Comparison of ENCODE assay signal across 25 mouse cellular contexts in the genomic region with DNA sequence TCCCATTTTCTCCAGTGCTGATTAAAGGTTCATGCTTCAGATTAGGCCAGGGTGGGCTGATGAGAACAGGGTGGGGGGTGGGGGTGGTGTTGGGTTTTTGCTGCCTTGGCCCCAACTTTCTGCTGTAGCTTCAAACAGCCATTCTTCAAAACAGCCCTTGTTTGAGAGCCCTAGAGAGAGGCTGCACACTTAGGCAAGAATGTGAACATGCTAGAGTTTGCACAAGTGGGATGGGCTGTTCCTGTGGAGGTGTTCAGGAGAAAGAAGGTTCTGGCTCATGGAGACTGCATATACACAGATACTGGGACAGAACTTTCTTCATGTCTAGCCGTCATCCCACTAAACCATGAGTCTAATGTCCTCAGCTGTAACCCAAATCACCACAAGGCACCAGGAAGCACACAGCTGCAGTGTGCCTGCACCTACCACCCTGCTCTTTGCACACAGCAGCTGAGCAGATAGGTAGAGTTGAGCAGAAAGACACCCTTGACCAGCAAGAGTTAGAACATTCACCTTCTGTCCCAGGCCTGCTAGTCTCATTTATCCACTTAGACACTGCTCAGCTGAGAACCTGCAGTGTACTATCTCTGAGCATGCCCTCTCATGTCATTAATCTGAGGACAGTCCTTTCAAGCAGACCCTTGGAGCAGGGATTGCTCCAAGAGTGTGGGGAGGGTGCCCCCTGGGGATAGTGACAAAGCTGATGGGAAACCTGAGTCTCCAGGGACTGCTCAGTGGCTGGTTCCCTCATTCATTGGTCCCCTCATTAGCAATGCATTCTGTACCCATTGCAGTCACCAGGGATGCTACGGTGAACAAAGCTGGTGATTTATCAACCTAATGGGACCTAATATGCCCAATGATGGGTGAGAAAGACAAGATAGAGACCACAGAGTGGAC. TPM values are rescaled to one million over a fixed set of nuclear protein-coding genes. Genes with fewer than 3 reads are reported as not detected.
DNase-seq lines count a peak whose midpoint lies in the region; ATAC-seq and TF ChIP-seq lines count a peak whose summit lies in the region.
"Had no signal": no experiment of that assay in that cellular context is flagged by ENCODE, and none has a peak within 500 bp of the region (broad histone marks: within the 10 kb centered on the region; RNA-seq: fewer than 3 reads in every experiment).

No protein-coding gene starts in this region.

- TF ChIP-seq EP300 in liver, postnatal 0 days (IDR thresholded peaks at IDR 0.05; ENCODE audit: low read depth), result no peak
- TF ChIP-seq EP300 in CH12.LX (IDR thresholded peaks at IDR 0.05; ENCODE audit: low read length), result no peak; the same call in 1 of the 2 replicates
- no peak for TF ChIP-seq EP300 in lung, postnatal 0 days (IDR thresholded peaks at IDR 0.05)

- no peaks in the 10 kb centered on the region for H3K36me3 ChIP-seq in liver, embryonic 11.5 days (ENCODE audit: control insufficient read depth, insufficient read depth, low read length)
- H3K36me3 ChIP-seq in liver, postnatal 0 days (replicated peaks; ENCODE audit: insufficient read depth, low read length), result no peaks in the 10 kb centered on the region
- peaks cover 49 to 63% of the 10 kb centered on the region in 2 experiments for H3K36me3 ChIP-seq in CH12.LX (replicated peaks in 1 of 2; ENCODE audit: control insufficient read depth in 1 of 2, insufficient read depth in 1 of 2, low read length in 1 of 2)
- no peaks in the 10 kb centered on the region for H3K36me3 ChIP-seq in lung, postnatal 0 days (ENCODE audit: insufficient read depth, low read length)
- H3K36me3 ChIP-seq: forebrain, embryonic 10.5 days; limb, embryonic 13.5 days; liver, embryonic 13.5 days; midbrain, embryonic 10.5 days had no signal

- TF ChIP-seq RAD21 in CH12.LX (IDR thresholded peaks at IDR 0.05; ENCODE audit: low read depth, low read length), result peak; percentile 26

- WGBS in liver, embryonic 11.5 days, result 76% methylated on average over 2 of the region's 2 CpGs
- WGBS in liver, postnatal 0 days (ENCODE audit: insufficient replicate concordance), result 71% methylated on average over 2 of the region's 2 CpGs
- WGBS in lung, postnatal 0 days, result 69% methylated on average over 2 of the region's 2 CpGs

- no peak overlapping the region for H3K27ac ChIP-seq in liver, embryonic 11.5 days (ENCODE audit: low read depth, low read length)
- no peak overlapping the region for H3K27ac ChIP-seq in liver, postnatal 0 days (ENCODE audit: low read depth)
- H3K27ac ChIP-seq in CH12.LX (ENCODE audit: insufficient read depth, low read depth), result peak overlapping the region; percentile 100
- no peak overlapping the region for H3K27ac ChIP-seq in lung, postnatal 0 days (ENCODE audit: low read length)
- H3K27ac ChIP-seq: forebrain, embryonic 10.5 days; hindbrain, postnatal 0 days; layer of hippocampus, adult 2 months; limb, embryonic 13.5 days; liver, embryonic 13.5 days; midbrain, embryonic 10.5 days; stomach, postnatal 0 days had no signal

- no peak overlapping the region for H3K4me3 ChIP-seq in liver, embryonic 11.5 days (ENCODE audit: low read depth, low read length)
- H3K4me3 ChIP-seq in liver, postnatal 0 days (ENCODE audit: low read depth, low read length), result no peak overlapping the region
- H3K4me3 ChIP-seq in CH12.LX (replicated peaks in 1 of 3; ENCODE audit: low read depth in 2 of 3, low read length in 2 of 3, poor library complexity in 1 of 3), result peak overlapping the region; percentile 28 to 86 (median 86)
- H3K4me3 ChIP-seq in lung, postnatal 0 days (ENCODE audit: low read depth, low read length), result no peak overlapping the region
- H3K4me3 ChIP-seq: forebrain, embryonic 10.5 days; layer of hippocampus, adult 2 months; limb, embryonic 13.5 days; liver, embryonic 13.5 days; midbrain, embryonic 10.5 days had no signal

- TF ChIP-seq CTCF in liver, postnatal 0 days (IDR thresholded peaks at IDR 0.05; ENCODE audit: low read depth), result no peak
- peak in 1 of 2 experiments; percentile 40; a peak in 2 of 4 replicates for TF ChIP-seq CTCF in CH12.LX (conservative IDR thresholded peaks at IDR 0.05 in 1 of 2, IDR thresholded peaks at IDR 0.05 in 1 of 2; ENCODE audit: low read depth in 2 of 2, low read length in 2 of 2)
- TF ChIP-seq CTCF in lung, postnatal 0 days (IDR thresholded peaks at IDR 0.05), result no peak

- TF ChIP-seq POLR2A in CH12.LX (IDR thresholded peaks at IDR 0.05; ENCODE audit: low read depth, low read length), result 0 out of 2 replicates have a peak, but pooled peaks have one; percentile 21

- H3K4me1 ChIP-seq in liver, embryonic 11.5 days (replicated peaks; ENCODE audit: control insufficient read depth, insufficient read depth, low read length), result 0 out of 2 replicates have a peak, but pooled peaks cover 4% of the 10 kb centered on the region
- H3K4me1 ChIP-seq in liver, postnatal 0 days (ENCODE audit: insufficient read depth), result peaks cover 16% of the 10 kb centered on the region
- peaks cover 9 to 48% of the 10 kb centered on the region in 2 experiments for H3K4me1 ChIP-seq in CH12.LX (ENCODE audit: control insufficient read depth in 1 of 2, insufficient read depth in 2 of 2)
- 0 out of 2 replicates have a peak, but pooled peaks cover 3% of the 10 kb centered on the region for H3K4me1 ChIP-seq in lung, postnatal 0 days (ENCODE audit: insufficient read depth, low read depth, low read length)
- H3K4me1 ChIP-seq: forebrain, embryonic 10.5 days; limb, embryonic 13.5 days; midbrain, embryonic 10.5 days had no signal

- H3K4me2 ChIP-seq in liver, embryonic 11.5 days, result no peak overlapping the region
- H3K4me2 ChIP-seq in liver, postnatal 0 days (ENCODE audit: low read depth, low read length), result no peak overlapping the region
- peak overlapping the region; percentile 92 for H3K4me2 ChIP-seq in CH12.LX (ENCODE audit: insufficient read depth, low read depth, poor library complexity, severe bottlenecking)
- H3K4me2 ChIP-seq in lung, postnatal 0 days (replicated peaks; ENCODE audit: low read depth, low read length), result no peak overlapping the region
- H3K4me2 ChIP-seq: limb, embryonic 13.5 days had no signal

- H3K27me3 ChIP-seq in liver, embryonic 11.5 days (replicated peaks; ENCODE audit: control insufficient read depth, insufficient read depth, low read length), result no peaks in the 10 kb centered on the region
- H3K27me3 ChIP-seq in liver, postnatal 0 days (ENCODE audit: insufficient read depth, low read length), result peaks cover 4% of the 10 kb centered on the region; the same call in 1 of the 2 replicates
- no peaks in the 10 kb centered on the region for H3K27me3 ChIP-seq in CH12.LX (replicated peaks)
- no peaks in the 10 kb centered on the region for H3K27me3 ChIP-seq in lung, postnatal 0 days (replicated peaks; ENCODE audit: insufficient read depth, low read length)
- H3K27me3 ChIP-seq: limb, embryonic 13.5 days had no signal

- dilution Hi-C loops in CH12.LX (cut with MboI; ENCODE audit: extremely low pct_ligation_motif_present, extremely low pct_unique_long_range_greater_than_20kb, low sequenced_read_pairs), result no loop called here

- no peak for DNase-seq in liver, embryonic 11.5 days (ENCODE audit: low spot score)
- DNase-seq in liver, postnatal 0 days, result no peak
- DNase-seq in retina, postnatal 1 day, result peak; percentile 16
- DNase-seq in retina, embryonic 14.5 days (ENCODE audit: low spot score), result no peak
- DNase-seq in CH12.LX (ENCODE audit: extremely low read depth), result peak; percentile 85
- DNase-seq in lung, postnatal 0 days (ENCODE audit: low spot score), result peak; percentile 56
- DNase-seq in left cerebral cortex, postnatal 10 days (ENCODE audit: extremely low spot score in 1 of 2, low spot score in 2 of 2), result no peak
- DNase-seq in gastrocnemius, adult 18-20 months (ENCODE audit: low spot score), result no peak
- DNase-seq: adrenal gland, adult 8-10 months; cerebellum, adult 18-20 months; cerebellum, postnatal 14 days; gastrocnemius, postnatal 36 days; heart, postnatal 14 days; kidney, postnatal 25 days; layer of hippocampus, postnatal 36 days; liver, embryonic 13.5 days; right cerebral cortex, postnatal 4 days had no signal

- in situ Hi-C loops in CH12.LX (cut with MboI; ENCODE audit: low pct_ligation_motif_present, low pct_unique_long_range_greater_than_20kb, low sequenced_read_pairs), result no loop called here

- peaks cover 76% of the 10 kb centered on the region for H3K79me2 ChIP-seq in CH12.LX (replicated peaks; ENCODE audit: control insufficient read depth, extremely low read depth, insufficient read depth, poor library complexity, severe bottlenecking)

- no peaks in the 10 kb centered on the region for H3K9me3 ChIP-seq in liver, embryonic 11.5 days (ENCODE audit: control insufficient read depth, low read length)
- H3K9me3 ChIP-seq in liver, postnatal 0 days (ENCODE audit: low read length), result no peaks in the 10 kb centered on the region
- peaks cover 7% of the 10 kb centered on the region for H3K9me3 ChIP-seq in CH12.LX (replicated peaks; ENCODE audit: low read length)
- no peaks in the 10 kb centered on the region for H3K9me3 ChIP-seq in lung, postnatal 0 days (ENCODE audit: low read length)
- H3K9me3 ChIP-seq: limb, embryonic 13.5 days; liver, embryonic 13.5 days had no signal

- intact Hi-C loops in left cerebral cortex, postnatal 10 days (cut with DNase I), result no loop called here

- ATAC-seq in liver, embryonic 11.5 days (replicated peaks; ENCODE audit: low FRiP score), result no peak
- no peak for ATAC-seq in liver, postnatal 0 days
- ATAC-seq in lung, postnatal 0 days, result peak; percentile 79
- ATAC-seq: forebrain, embryonic 16.5 days; hindbrain, postnatal 0 days; intestine, postnatal 0 days had no signal

- H3K9ac ChIP-seq in liver, embryonic 11.5 days (ENCODE audit: low read depth, low read length), result 0 out of 2 replicates have a peak overlapping the region, but pooled peaks have one; percentile 23
- no peak overlapping the region for H3K9ac ChIP-seq in liver, postnatal 0 days (replicated peaks)
- peak overlapping the region; percentile 93 for H3K9ac ChIP-seq in CH12.LX (ENCODE audit: insufficient read depth, low read depth)
- no peak overlapping the region for H3K9ac ChIP-seq in lung, postnatal 0 days (replicated peaks; ENCODE audit: low read depth)
- H3K9ac ChIP-seq: limb, embryonic 13.5 days; liver, embryonic 13.5 days had no signal

RNA-seq across cellular contexts. Expression of a gene that starts 3.3 kb away (rescaled TPM):
- 0.81 and 1.1 TPM in 2 replicates for polyA plus RNA-seq in liver, embryonic 11.5 days (2014; fragmentation: Nextera tagmentation; extraction: Ambion mirVana)
- 0.70 TPM in 2 replicates for polyA plus RNA-seq in liver, postnatal 0 days (2015; fragmentation: Nextera tagmentation; extraction: Ambion mirVana)
- total RNA-seq in CH12.LX (2012; rRNA removed) (129 and 142 TPM in 2 replicates), CH12.LX (2014; rRNA removed) (95.5 and 103 TPM in 2 replicates)
- polyA plus RNA-seq in CH12.LX (2012; ENCODE audit: insufficient read length, low read depth), result 191 and 252 TPM in 2 replicates
- 0.38 and 0.65 TPM in 2 replicates for polyA plus RNA-seq in lung, postnatal 0 days (2015; fragmentation: Nextera tagmentation; extraction: Ambion mirVana)
- total RNA-seq in left cerebral cortex, postnatal 10 days (2021), result 1 to 10 TPM in 1 of 2 experiments, under 1 TPM in 1; 0.90 to 1.0 TPM
- under 1 TPM in 1 of 2 experiments, not detected in 1; 0.09 TPM for total RNA-seq in gastrocnemius, adult 18-20 months (2021)

RNA-seq across cellular contexts. Expression of a gene that starts 54.6 kb away (rescaled TPM):
- 4.4 and 5.3 TPM in 2 replicates for polyA plus RNA-seq in liver, embryonic 11.5 days (2014; fragmentation: Nextera tagmentation; extraction: Ambion mirVana)
- polyA plus RNA-seq in liver, postnatal 0 days (2015; fragmentation: Nextera tagmentation; extraction: Ambion mirVana), result 8.7 and 9.5 TPM in 2 replicates
- total RNA-seq in CH12.LX (2012; rRNA removed), result 15.8 and 18.2 TPM in 2 replicates
- 20.7 and 26.4 TPM in 2 replicates for total RNA-seq in CH12.LX (2014; rRNA removed)
- 25.4 and 27.4 TPM in 2 replicates for polyA plus RNA-seq in CH12.LX (2012; ENCODE audit: insufficient read length, low read depth)
- 29.7 and 31.8 TPM in 2 replicates for polyA plus RNA-seq in lung, postnatal 0 days (2015; fragmentation: Nextera tagmentation; extraction: Ambion mirVana)
- total RNA-seq in left cerebral cortex, postnatal 10 days (2021), result 1 to 10 TPM; 5.9 TPM
- total RNA-seq in gastrocnemius, adult 18-20 months (2021), result 1 to 10 TPM; 4.7 to 5.2 TPM

Comparison
In these comparisons a context has a peak if more than half of its experiments do, and no peak if none do; other contexts are left out.
1. DNase-seq: peak in retina, postnatal 1 day (single experiment), CH12.LX (single experiment) and lung, postnatal 0 days (single experiment); none in liver, embryonic 11.5 days (single experiment), liver, postnatal 0 days (single experiment), retina, embryonic 14.5 days (single experiment), left cerebral cortex, postnatal 10 days (0 of 2) and gastrocnemius, adult 18-20 months (single experiment).
2. H3K9ac ChIP-seq: peak in liver, embryonic 11.5 days (single experiment) and CH12.LX (single experiment); none in liver, postnatal 0 days (single experiment) and lung, postnatal 0 days (single experiment).
3. H3K4me3 ChIP-seq: peak in CH12.LX (3 of 3); none in liver, embryonic 11.5 days (single experiment), liver, postnatal 0 days (single experiment) and lung, postnatal 0 days (single experiment).
4. RNA of a gene that starts 3.3 kb away (polyA plus RNA-seq): 191 to 252 TPM in CH12.LX; 0.81 to 1.1 TPM in liver, embryonic 11.5 days, 0.70 TPM in liver, postnatal 0 days and 0.38 to 0.65 TPM in lung, postnatal 0 days; every median in the first group is over 10 times any median in the second.